ENCODE assay signal across 8 mouse cellular contexts in genomic region chr8:4192807-4193587, GRCm38 (mm10). TPM values are rescaled to one million over a fixed set of nuclear protein-coding genes. Genes with fewer than 3 reads are reported as not detected.
DNase-seq lines count a peak whose midpoint lies in the region; ATAC-seq lines count a peak whose summit lies in the region.

No protein-coding gene starts in this region.

- peak; percentile 94 for DNase-seq in R1 (ENCODE audit: low read depth, low spot score)
- peak; percentile 91 to 95 for DNase-seq in cerebellum, postnatal 25 days
- peak; percentile 87 to 93 for DNase-seq in frontal cortex, postnatal 36 days (ENCODE audit: low spot score in 2 of 2)
- peak; percentile 86 for DNase-seq in hindbrain, embryonic 14.5 days (ENCODE audit: low spot score)
- peak; percentile 90 to 96 for DNase-seq in layer of hippocampus, postnatal 25 days (ENCODE audit: extremely low spot score in 1 of 2, low spot score in 1 of 2)
- DNase-seq in lung, postnatal 14 days: peak; percentile 93
- DNase-seq in ovary, postnatal 36 days (ENCODE audit: low spot score): peak; percentile 87
- peak; percentile 91 for DNase-seq in thymus, postnatal 14 days

- no peaks in the 10 kb centered on the region for H3K27me3 ChIP-seq in hindbrain, embryonic 14.5 days (ENCODE audit: control insufficient read depth, insufficient read depth, low read length)

- 3% methylated on average over 18 of the region's 18 CpGs for WGBS in hindbrain, embryonic 14.5 days

- H3K9me3 ChIP-seq in hindbrain, embryonic 14.5 days (ENCODE audit: control insufficient read depth, low read length): no peaks in the 10 kb centered on the region

- peak overlapping the region; percentile 78 for H3K27ac ChIP-seq in hindbrain, embryonic 14.5 days

- H3K4me3 ChIP-seq in hindbrain, embryonic 14.5 days (replicated peaks; ENCODE audit: low read length): no peak overlapping the region

- peak; percentile 85 for ATAC-seq in hindbrain, embryonic 14.5 days (ENCODE audit: low FRiP score)

- H3K36me3 ChIP-seq in hindbrain, embryonic 14.5 days (replicated peaks; ENCODE audit: control insufficient read depth, insufficient read depth): peaks cover 71% of the 10 kb centered on the region

- peaks cover 12% of the 10 kb centered on the region for H3K4me1 ChIP-seq in hindbrain, embryonic 14.5 days (replicated peaks; ENCODE audit: control insufficient read depth, insufficient read depth, low read length)

- no peak overlapping the region for H3K4me2 ChIP-seq in hindbrain, embryonic 14.5 days (replicated peaks)

- H3K9ac ChIP-seq in hindbrain, embryonic 14.5 days: no peak overlapping the region

RNA-seq across cellular contexts. Expression of gene Prr36, which starts 24.3 kb away (rescaled TPM):
- 58.8 and 60.8 TPM in 2 replicates for polyA plus RNA-seq in hindbrain, embryonic 14.5 days (2014; fragmentation: Nextera tagmentation; extraction: Ambion mirVana)
- total RNA-seq in layer of hippocampus, postnatal 25 days (2021): 10 to 100 TPM; 39.0 to 54.3 TPM

RNA-seq across cellular contexts. Expression of gene Evi5l, which starts 26.6 kb away (rescaled TPM):
- 88.7 and 90.3 TPM in 2 replicates for polyA plus RNA-seq in hindbrain, embryonic 14.5 days (2014; fragmentation: Nextera tagmentation; extraction: Ambion mirVana)
- total RNA-seq in layer of hippocampus, postnatal 25 days (2021): 100 to 1,000 TPM in 1 of 2 experiments, 10 to 100 TPM in 1; 98.2 to 110 TPM

RNA-seq across cellular contexts. Expression of gene Lrrc8e, which starts 33.6 kb away (rescaled TPM):
- polyA plus RNA-seq in hindbrain, embryonic 14.5 days (2014; fragmentation: Nextera tagmentation; extraction: Ambion mirVana): 0.05 TPM in 1 of 2 replicates, not detected in the other
- not detected for total RNA-seq in layer of hippocampus, postnatal 25 days (2021)

RNA-seq across cellular contexts. Expression of gene Map2k7, which starts 45.5 kb away (rescaled TPM):
- polyA plus RNA-seq in hindbrain, embryonic 14.5 days (2014; fragmentation: Nextera tagmentation; extraction: Ambion mirVana): 19.5 and 21.4 TPM in 2 replicates
- 10 to 100 TPM; 90.6 to 96.3 TPM for total RNA-seq in layer of hippocampus, postnatal 25 days (2021)

RNA-seq across cellular contexts. Expression of gene Gm49320, which starts 45.7 kb away (rescaled TPM):
- polyA plus RNA-seq in hindbrain, embryonic 14.5 days (2014; fragmentation: Nextera tagmentation; extraction: Ambion mirVana): 1.0 and 1.6 TPM in 2 replicates
- 1 to 10 TPM; 2.4 to 2.5 TPM for total RNA-seq in layer of hippocampus, postnatal 25 days (2021)
